Mouse (Mus musculus) thymus, adult 18-20 months (tissue): ENCODE measurements around the gene Shroom4.

Experiments used
- DNase-seq, 2 experiments: peaks; one replicate each; pipeline ENCODE4 v3.0.0; 2022; ENCODE audit warnings: mixed read lengths in 2 of 2

Shroom4 gene

DNA sequence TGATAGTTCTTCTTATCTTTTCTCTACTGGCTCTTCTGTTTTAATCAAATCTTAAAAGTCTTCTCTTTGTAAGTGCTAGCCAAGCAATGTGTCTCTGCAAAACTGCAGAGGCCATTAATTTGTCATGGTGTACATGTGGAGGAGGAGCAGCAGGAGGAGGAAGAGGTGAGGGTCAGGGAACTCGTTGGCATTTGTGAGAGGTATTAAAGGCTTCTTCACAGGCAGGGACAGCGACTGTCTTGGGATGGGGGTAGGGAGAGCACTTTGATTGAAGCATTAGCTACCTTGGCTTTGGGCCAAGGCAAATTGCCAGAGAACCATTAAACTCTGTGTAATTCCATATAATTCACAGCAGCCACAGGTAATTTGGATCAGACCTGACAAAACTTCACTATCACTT, 96.7 kb downstream of the Shroom4 start:
- no peak for DNase-seq

DNA sequence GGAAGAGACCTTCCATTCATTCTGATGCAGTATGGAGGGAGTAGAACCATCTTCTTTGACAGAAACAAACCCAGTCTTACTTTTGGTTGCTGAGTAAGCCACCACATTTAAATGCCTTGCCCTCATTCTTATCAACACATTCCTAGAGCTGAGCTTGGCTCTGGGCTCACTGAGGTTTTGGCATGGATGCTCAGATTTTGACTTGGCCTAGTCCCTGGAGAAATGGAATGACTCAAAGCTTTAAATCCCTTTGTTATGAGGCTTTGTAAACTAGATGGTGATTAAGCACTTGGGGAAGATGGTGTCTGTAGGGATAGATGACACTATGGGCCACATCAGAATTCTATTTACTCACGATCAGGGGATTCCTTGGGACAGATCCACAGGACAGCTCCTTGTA, 102.2 kb downstream of the Shroom4 start:
- no peak for DNase-seq

DNA sequence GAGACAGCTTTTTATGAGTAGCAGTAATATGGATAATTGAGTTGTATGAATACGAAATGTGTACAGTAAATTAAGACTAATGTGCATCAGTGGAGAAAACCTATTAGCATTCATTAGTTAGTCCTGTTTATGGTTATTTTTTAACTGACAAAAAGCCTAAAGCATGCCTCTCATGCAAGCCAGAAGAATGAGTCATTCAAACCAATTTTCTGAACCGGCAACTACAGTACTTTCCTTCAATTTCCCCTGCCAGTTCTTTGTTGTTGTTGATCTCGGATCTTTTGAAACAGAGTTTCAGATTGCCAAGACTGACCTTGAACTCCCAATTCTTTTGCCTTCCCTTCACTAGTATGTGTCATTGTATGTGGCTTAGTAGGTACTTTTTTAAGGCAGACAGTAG, 117.6 kb downstream of the Shroom4 start:
- DNase-seq, result no peak

DNA sequence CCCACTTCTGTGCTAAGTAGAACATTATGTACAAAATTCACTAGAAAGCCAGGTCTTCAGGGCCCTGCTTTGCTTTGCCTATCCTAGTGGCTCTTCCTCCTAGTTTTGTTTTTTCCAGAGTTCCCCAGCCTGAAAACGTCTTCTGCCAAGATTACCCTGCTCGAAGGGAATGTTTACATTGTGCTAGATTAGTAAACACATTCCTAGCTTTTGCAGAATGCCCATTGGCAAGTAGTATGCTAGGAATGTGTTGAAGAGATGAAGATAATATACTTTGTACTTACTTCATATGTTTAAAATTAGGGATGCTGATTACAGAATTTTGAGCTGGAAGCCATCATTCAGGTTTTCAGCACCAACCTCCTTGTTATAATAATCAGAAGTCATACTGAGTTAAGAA, 118.8 kb downstream of the Shroom4 start:
- DNase-seq, result no peak

DNA sequence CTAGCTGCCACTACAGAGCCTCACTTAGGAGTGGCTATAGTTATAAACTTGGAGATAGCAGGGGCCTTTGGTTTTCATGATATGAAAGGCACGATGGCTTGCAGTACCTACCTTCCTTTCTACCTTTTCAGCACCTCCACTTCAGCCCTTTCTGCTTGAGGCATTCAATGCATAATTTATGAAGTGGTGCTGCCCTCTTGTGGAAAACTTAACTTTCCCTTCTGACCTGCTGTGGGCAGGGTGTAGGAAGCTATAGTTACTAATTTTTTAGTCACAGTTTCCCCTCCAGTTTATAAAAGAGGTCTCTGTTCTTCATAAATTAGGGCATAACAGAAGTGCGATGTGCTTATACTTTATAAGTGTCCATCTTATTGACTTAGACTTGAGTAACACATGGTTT, 123.3 kb downstream of the Shroom4 start:
- DNase-seq, result no peak

DNA sequence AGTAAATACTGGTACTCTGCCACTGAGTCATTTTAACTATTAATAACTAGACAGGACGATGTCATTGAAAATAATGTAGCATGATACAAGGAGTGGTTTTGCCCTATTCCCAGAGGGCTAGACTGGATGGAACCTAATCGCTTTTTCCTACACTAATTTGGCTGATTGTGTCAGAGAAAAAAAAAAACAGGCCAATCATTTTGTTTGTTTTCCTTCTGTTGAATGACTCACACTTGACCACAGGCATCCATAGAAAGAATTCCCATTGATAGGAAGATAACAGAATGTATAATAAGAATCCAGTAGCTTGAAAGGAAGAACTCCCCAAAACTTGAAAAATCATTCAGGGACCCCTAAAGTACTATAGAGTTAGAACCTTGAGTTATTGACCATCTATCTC, 137.0 kb downstream of the Shroom4 start:
- no peak for DNase-seq

DNA sequence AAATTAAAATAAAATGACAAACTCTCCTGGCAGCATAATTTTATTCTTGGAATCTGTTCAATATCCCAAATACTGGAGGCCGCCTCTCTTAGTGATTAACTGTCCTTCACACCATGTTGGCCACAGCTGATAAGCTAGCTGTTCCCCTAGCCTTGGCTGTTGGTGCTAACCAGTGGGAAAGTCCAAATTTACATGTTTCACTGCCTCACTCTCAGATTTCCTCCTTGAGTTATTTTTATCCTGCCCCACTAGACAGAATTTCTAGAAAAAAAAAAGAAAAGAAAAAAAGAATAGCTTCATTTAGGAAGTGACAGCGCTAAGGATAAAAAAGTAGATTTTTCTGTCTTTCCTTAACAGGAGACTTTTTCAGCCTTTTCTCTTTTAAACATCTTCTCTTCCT, 138.0 kb downstream of the Shroom4 start:
- DNase-seq, result no peak

DNA sequence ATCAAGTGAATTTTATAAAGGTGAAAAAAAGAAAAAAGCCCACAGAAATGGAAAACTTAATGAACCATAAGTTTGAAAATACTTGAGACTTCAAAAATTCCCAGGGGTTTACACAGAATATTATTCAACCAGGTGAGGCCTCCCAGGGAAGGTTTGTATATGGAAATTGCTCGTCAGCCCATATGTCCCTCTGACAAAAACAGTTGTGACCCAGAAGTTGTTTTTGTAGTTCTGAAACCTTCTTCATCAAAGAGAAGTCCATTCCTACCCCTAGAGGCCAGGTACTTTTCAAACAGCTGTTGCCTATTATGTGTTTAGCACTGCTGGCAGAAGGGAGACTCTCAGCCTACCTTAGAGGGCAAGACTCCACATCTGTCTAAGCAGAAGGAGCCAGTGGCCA, 165.4 kb downstream of the Shroom4 start:
- DNase-seq, result no peak

DNA sequence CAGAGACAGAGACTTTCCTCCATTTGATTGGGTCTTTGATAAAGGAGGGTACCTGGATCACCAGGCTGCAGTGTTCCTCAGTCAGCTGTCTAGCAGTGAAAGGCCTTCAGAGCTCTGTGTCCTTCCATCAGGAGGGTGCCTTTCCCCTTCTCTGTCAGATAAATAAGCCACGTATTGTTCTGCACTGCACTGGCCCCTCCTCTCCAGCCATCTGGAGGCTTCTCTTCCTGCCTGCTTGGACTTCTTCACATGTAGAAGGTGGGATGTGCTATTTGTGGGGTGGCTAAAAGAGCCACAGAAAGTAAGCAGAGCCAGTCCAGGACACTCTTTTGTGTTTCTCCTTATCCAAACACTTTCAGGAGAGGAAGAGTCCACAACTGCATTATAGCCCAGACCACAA, 174.9 kb downstream of the Shroom4 start:
- no peak for DNase-seq

DNA sequence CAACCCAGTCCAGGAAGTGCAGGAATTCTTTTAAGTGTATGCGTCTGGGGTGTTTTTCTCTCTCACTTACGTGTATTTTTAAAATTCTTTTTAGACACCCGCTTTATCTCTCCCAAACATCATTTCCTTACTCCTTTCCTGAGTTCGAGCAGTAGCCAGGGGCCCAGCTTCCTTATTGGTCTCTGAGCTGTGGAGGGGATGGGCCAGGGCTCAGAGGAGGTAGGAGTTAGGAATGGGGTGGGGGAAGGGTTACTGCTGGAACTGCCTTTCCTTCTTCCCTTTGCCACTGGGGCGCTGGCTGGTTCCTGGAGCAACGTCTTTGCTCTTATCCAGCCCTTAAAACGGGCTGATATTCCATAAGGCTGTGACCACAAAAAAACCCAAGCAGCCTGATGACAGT, 177.3 kb downstream of the Shroom4 start:
- DNase-seq, result no peak

DNA sequence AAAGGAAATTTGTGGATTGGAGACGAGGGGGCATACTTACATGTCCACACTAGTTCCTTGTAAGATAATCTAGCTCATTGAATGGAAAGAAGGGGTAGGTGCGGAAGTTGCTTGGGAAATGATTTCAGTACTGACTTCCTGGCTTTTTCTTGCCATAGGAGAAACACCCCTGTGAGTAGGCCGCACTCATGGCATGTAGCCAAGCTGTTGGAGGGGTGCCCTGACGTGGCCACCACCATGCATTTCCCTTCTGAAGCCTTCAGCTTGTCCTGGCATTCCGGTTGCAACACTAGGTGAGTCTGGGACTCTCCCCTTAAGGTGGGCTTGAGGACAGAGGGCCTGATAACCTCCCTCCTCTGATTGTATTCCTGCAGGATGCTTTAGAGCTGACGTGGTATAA, 181.0 kb downstream of the Shroom4 start:
- no peak for DNase-seq

DNA sequence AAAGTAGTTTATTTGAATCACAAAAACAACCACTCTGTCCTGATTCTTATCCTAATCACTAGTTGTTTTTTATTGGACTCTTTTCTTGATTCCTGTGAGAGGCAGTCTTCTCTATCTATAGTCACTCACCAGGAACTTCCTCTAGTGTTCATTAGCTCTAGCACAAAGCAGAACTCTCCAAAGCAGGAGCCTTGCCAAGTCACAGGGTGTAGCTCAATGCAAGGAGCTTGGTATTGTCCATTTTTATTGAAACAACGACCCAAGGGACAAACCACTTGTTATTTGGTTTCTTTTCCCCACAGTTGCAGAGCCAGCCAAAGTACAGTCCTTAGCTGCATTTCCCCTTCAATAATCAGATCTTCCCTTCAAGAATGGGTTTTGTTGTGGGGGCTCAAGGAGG, 181.5 kb downstream of the Shroom4 start:
- DNase-seq, result no peak

DNA sequence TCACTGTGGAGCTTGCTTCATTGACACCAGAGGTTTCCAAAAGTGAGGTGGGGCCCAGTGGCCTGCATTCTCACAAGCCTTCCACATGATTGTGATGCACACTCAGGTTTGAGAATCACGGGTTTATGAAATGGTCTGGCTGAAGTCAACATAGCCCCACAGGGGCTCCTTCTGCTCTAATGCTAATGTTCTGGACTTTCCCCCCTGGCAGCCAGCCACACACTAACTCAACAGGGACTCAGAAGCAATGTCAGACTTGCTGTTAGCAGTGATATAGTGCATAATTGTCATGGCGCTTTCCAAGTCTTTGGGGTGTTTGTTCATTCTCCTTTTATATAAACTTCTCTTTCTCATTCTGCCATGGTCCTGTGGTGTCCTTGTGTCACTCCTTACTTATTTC, 183.0 kb downstream of the Shroom4 start:
- DNase-seq, result no peak

DNA sequence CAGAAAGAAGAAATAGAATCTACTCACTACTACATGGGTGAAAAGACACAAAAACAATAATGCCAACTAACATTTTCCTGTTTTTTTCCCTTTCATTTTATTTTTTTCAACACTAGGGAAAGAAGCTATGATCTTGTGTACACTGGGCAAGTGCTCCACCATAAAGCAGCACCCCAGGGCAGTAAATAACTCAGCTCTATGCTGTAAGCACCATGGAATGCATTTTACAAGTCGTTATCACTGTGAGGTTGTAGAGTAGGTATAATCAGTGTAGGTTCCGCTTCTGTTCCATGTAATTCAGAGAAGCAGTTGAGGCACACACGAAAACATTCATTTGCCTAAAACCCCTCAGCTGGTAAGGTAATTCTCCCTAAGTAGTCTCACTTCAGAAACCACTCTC, 194.5 kb downstream of the Shroom4 start:
- DNase-seq, result no peak

DNA sequence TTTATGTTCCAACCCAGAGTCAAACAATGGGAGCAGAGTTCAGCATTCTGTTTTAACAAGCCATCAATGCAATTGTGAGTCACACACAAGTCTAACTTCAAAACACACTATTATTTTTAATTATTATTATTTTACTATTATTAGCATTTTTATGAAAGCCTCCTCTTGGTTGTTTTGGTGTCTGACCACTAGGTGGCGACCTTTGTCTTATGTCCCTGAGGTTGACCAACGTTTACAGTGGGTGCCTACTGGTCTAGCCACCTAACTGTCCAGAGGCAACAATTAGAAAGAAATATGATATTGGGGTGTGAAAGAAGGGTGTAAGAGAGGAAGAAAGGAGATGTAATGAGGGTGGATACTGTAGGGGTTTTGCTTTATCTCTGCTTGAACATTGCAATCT, 254.4 kb downstream of the Shroom4 start:
- no peak for DNase-seq

DNA sequence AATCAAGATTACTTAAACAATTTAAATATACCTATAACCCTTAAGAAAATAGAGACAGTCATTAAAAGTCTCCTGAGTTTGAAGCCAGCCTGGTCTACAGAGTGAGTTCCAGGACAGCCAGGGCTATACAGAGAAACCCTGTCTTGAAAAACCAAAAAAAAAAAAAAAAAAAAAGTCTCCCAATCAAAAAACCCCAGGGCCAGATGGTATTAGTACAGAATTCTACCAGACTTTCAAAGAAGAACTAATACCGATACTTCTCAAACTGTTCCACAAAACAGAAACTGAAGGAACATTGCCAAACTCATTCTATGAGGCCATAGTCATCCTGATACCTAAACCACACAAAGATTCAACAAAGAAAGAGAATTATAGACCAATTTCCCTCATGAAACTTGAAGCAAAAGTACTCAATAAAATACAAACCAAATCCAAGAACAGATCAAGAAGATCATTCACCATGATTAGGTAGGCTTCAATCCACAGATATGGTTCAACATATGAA, 259.2 kb downstream of the Shroom4 start:
- DNase-seq, result no peak
